Mouse (Mus musculus): ENCODE data around the gene Rap2b. TPM values are rescaled to one million over a fixed set of nuclear protein-coding genes. Genes with fewer than 3 reads are reported as not detected.
A peak's percentile ranks its signal among the peaks of the same experiment; 100 is the strongest.

The Rap2b gene
- polyA plus RNA-seq, 1 experiment from 2014 or later: 9.0 TPM

- ATAC-seq (ENCODE audit: insufficient read depth) (no peak), DNase-seq (no peak)
- no peaks in the 10 kb centered on the region for H3K36me3 ChIP-seq (ENCODE audit: insufficient read depth)
- no peak overlapping the region for H3K9ac ChIP-seq
- H3K27ac ChIP-seq (ENCODE audit: low read depth): no peak overlapping the region
- TF ChIP-seq CTCF (IDR thresholded peaks at IDR 0.05; ENCODE audit: low read depth): no peak
- 80% methylated on average over 4 of the region's 4 CpGs for WGBS
- no peaks in the 10 kb centered on the region for H3K4me1 ChIP-seq (ENCODE audit: insufficient read depth)
- no peak overlapping the region for H3K4me3 ChIP-seq (ENCODE audit: low read depth, low read length)
- no peaks in the 10 kb centered on the region for H3K27me3 ChIP-seq (ENCODE audit: insufficient read depth, low read length)
- no peak overlapping the region for H3K4me2 ChIP-seq
- H3K9me3 ChIP-seq (ENCODE audit: low read depth, low read length): no peaks in the 10 kb centered on the region
Observed at GRCm38 (mm10) chr3:61406921-61407320, 45.5 kb downstream of the Rap2b start.

- TF ChIP-seq CTCF (IDR thresholded peaks at IDR 0.05; ENCODE audit: low read depth): no peak
- Histone ChIP-seq H3K27me3 (ENCODE audit: insufficient read depth, low read length) (no peaks in the 10 kb centered on the region), H3K9me3 (ENCODE audit: low read depth, low read length) (no peaks in the 10 kb centered on the region), H3K27ac (ENCODE audit: low read depth) (no peak overlapping the region), H3K4me3 (ENCODE audit: low read depth, low read length) (no peak overlapping the region), H3K4me1 (ENCODE audit: insufficient read depth) (no peaks in the 10 kb centered on the region), H3K9ac (no peak overlapping the region), H3K4me2 (no peak overlapping the region), H3K36me3 (ENCODE audit: insufficient read depth) (no peaks in the 10 kb centered on the region)
- 68% methylated on average over 6 of the region's 6 CpGs for WGBS
- ATAC-seq (ENCODE audit: insufficient read depth) (0 out of 2 replicates have a peak, but pooled peaks have one; percentile 31), DNase-seq (no peak)
Observed at GRCm38 (mm10) chr3:61409683-61410082, 48.2 kb downstream of the Rap2b start.

- Histone ChIP-seq H3K27ac (ENCODE audit: low read depth) (no peak overlapping the region), H3K4me1 (ENCODE audit: insufficient read depth) (no peaks in the 10 kb centered on the region), H3K9me3 (ENCODE audit: low read depth, low read length) (no peaks in the 10 kb centered on the region), H3K9ac (no peak overlapping the region), H3K4me3 (ENCODE audit: low read depth, low read length) (no peak overlapping the region), H3K27me3 (ENCODE audit: insufficient read depth, low read length) (no peaks in the 10 kb centered on the region), H3K36me3 (ENCODE audit: insufficient read depth) (no peaks in the 10 kb centered on the region), H3K4me2 (no peak overlapping the region)
- TF ChIP-seq CTCF (IDR thresholded peaks at IDR 0.05; ENCODE audit: low read depth): no peak
- DNase-seq: peak; percentile 5
- no peak for ATAC-seq (ENCODE audit: insufficient read depth)
- 53% methylated on average over 1 of the region's 1 CpGs for WGBS
Observed at GRCm38 (mm10) chr3:61415883-61416282, 54.4 kb downstream of the Rap2b start.

Other genes starting within 250 kb of the Rap2b start
- not detected in 2 replicates for gene B430305J03Rik, start 4.3 kb downstream of the Rap2b start, polyA plus RNA-seq (2014; fragmentation: Nextera tagmentation; extraction: Ambion mirVana)

Measured in lung, embryonic 14.5 days (tissue).